Mouse (Mus musculus): ENCODE data around the gene Krtap27-1. TPM values are rescaled to one million over a fixed set of nuclear protein-coding genes. Genes with fewer than 3 reads are reported as not detected.

Krtap27-1 gene
- polyA plus RNA-seq, 1 experiment from 2014 or later: not detected

DNA sequence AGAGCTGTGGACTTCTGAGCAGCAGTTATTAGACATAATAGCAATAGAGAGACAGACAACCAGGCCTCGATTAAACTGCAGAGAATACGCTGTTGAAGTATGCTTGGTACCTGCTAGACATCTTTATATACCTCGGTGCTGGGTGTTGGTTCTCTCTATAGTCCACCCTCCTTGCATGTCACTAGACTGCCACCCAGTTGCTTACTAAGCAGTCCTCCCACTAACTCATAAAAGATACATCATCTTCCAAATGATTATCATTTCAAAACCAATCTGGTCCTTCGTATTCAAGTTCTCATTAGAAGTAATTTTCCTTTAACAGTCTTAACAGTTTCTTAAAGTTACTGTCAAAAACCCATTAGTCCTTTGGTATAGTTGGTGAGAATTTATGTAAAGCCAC lies 43.9 kb downstream of the Krtap27-1 start, which contains the start of gene 2310079G19Rik:
2310079G19Rik (minus strand) TSS at position 101 of the 400 bp plus-strand sequence.
- Histone ChIP-seq H3K4me2 (ENCODE audit: low read depth, low read length, severe bottlenecking) (no peak within 1 kb of the TSS), H3K9ac (ENCODE audit: low read length) (no peak within 1 kb of the TSS), H3K27ac (ENCODE audit: low read depth, low read length) (no peak within 1 kb of the TSS), H3K27me3 (ENCODE audit: control insufficient read depth, insufficient read depth, low read length) (no peaks in the 10 kb centered on the region), H3K4me1 (replicated peaks; ENCODE audit: control insufficient read depth, insufficient read depth, low read length) (no peaks in the 10 kb centered on the region), H3K9me3 (ENCODE audit: control insufficient read depth, low read length) (no peaks in the 10 kb centered on the region), H3K36me3 (ENCODE audit: control insufficient read depth, insufficient read depth, low read length) (no peaks in the 10 kb centered on the region), H3K4me3 (ENCODE audit: low read depth, low read length) (no peak within 1 kb of the TSS)
- WGBS: 94% methylated on average over 4 of the region's 4 CpGs
- ATAC-seq (replicated peaks; ENCODE audit: low FRiP score) (no peak), DNase-seq (ENCODE audit: low spot score) (no peak)

Other genes starting within 250 kb of the Krtap27-1 start
- not detected in 2 replicates for gene Cldn17, start 164.7 kb downstream of the Krtap27-1 start, polyA plus RNA-seq (2014; fragmentation: Nextera tagmentation; extraction: Ambion mirVana)
- gene Cldn8, start 108.5 kb downstream of the Krtap27-1 start, polyA plus RNA-seq (2014; fragmentation: Nextera tagmentation; extraction: Ambion mirVana): 1.3 and 1.5 TPM in 2 replicates
- gene Krtap24-1, start 59.4 kb downstream of the Krtap27-1 start, polyA plus RNA-seq (2014; fragmentation: Nextera tagmentation; extraction: Ambion mirVana): not detected in 2 replicates
- not detected in 2 replicates for gene 2310079G19Rik, start 44.0 kb downstream of the Krtap27-1 start, polyA plus RNA-seq (2014; fragmentation: Nextera tagmentation; extraction: Ambion mirVana)
- gene Krtap26-1, start 23.9 kb downstream of the Krtap27-1 start, polyA plus RNA-seq (2014; fragmentation: Nextera tagmentation; extraction: Ambion mirVana): not detected in 2 replicates
- gene 2310061N02Rik, start 36.3 kb upstream of the Krtap27-1 start, polyA plus RNA-seq (2014; fragmentation: Nextera tagmentation; extraction: Ambion mirVana): not detected in 2 replicates
- not detected in 2 replicates for gene Krtap13-1, start 57.2 kb upstream of the Krtap27-1 start, polyA plus RNA-seq (2014; fragmentation: Nextera tagmentation; extraction: Ambion mirVana)
- gene Krtap13, start 80.0 kb upstream of the Krtap27-1 start, polyA plus RNA-seq (2014; fragmentation: Nextera tagmentation; extraction: Ambion mirVana): not detected in 2 replicates
- gene 2310034C09Rik, start 87.2 kb upstream of the Krtap27-1 start, polyA plus RNA-seq (2014; fragmentation: Nextera tagmentation; extraction: Ambion mirVana): not detected in 2 replicates
- not detected in 2 replicates for gene 2310057N15Rik, start 102.5 kb upstream of the Krtap27-1 start, polyA plus RNA-seq (2014; fragmentation: Nextera tagmentation; extraction: Ambion mirVana)
- not detected in 2 replicates for gene Gm5965, start 106.2 kb upstream of the Krtap27-1 start, polyA plus RNA-seq (2014; fragmentation: Nextera tagmentation; extraction: Ambion mirVana)
- gene Gm20741, start 140.5 kb upstream of the Krtap27-1 start, polyA plus RNA-seq (2014; fragmentation: Nextera tagmentation; extraction: Ambion mirVana): not detected in 2 replicates
- not detected in 2 replicates for gene Krtap15, start 148.5 kb upstream of the Krtap27-1 start, polyA plus RNA-seq (2014; fragmentation: Nextera tagmentation; extraction: Ambion mirVana)
- not detected in 2 replicates for gene Krtap14, start 154.5 kb upstream of the Krtap27-1 start, polyA plus RNA-seq (2014; fragmentation: Nextera tagmentation; extraction: Ambion mirVana)
- not detected in 2 replicates for gene Krtap19-1, start 197.7 kb upstream of the Krtap27-1 start, polyA plus RNA-seq (2014; fragmentation: Nextera tagmentation; extraction: Ambion mirVana)
- not detected in 2 replicates for gene Krtap19-2, start 202.6 kb upstream of the Krtap27-1 start, polyA plus RNA-seq (2014; fragmentation: Nextera tagmentation; extraction: Ambion mirVana)
- not detected in 2 replicates for gene Krtap19-3, start 206.4 kb upstream of the Krtap27-1 start, polyA plus RNA-seq (2014; fragmentation: Nextera tagmentation; extraction: Ambion mirVana)
- not detected in 2 replicates for gene Krtap19-4, start 213.4 kb upstream of the Krtap27-1 start, polyA plus RNA-seq (2014; fragmentation: Nextera tagmentation; extraction: Ambion mirVana)
- gene Krtap19-5, start 224.8 kb upstream of the Krtap27-1 start, polyA plus RNA-seq (2014; fragmentation: Nextera tagmentation; extraction: Ambion mirVana): not detected in 2 replicates